Mouse (Mus musculus): ENCODE data around the gene 4930415O20Rik. TPM values are rescaled to one million over a fixed set of nuclear protein-coding genes. Genes with fewer than 3 reads are reported as not detected.

4930415O20Rik gene
- polyA plus RNA-seq, 1 experiment from 2014 or later: not detected

- H3K36me3 ChIP-seq: peaks cover 96% of the 10 kb centered on the region
- H3K4me3 ChIP-seq: no peak overlapping the region
- peaks cover 5% of the 10 kb centered on the region; the same call in 1 of the 2 replicates for H3K4me1 ChIP-seq
- H3K4me2 ChIP-seq (replicated peaks): no peak overlapping the region
- no peak for ATAC-seq (ENCODE audit: low FRiP score, low read depth)
- H3K9me3 ChIP-seq: no peaks in the 10 kb centered on the region
- H3K9ac ChIP-seq (replicated peaks): no peak overlapping the region
- WGBS: 95% methylated on average over 14 of the region's 14 CpGs
- no peak overlapping the region for H3K27ac ChIP-seq (replicated peaks)
- H3K27me3 ChIP-seq: no peaks in the 10 kb centered on the region
Observed at GRCm38 (mm10) chr15:98596609-98597008, 25.8 kb downstream of the 4930415O20Rik start.

GRCm38 (mm10) chr15:98600036-98600709 lies 29.4 kb downstream of the 4930415O20Rik start:
- no peak for ATAC-seq (ENCODE audit: low FRiP score, low read depth)
- peaks cover 88% of the 10 kb centered on the region for H3K36me3 ChIP-seq
- no peaks in the 10 kb centered on the region for H3K27me3 ChIP-seq
- H3K4me1 ChIP-seq: peaks cover 16% of the 10 kb centered on the region
- H3K9ac ChIP-seq (replicated peaks): no peak overlapping the region
- WGBS: 81% methylated on average over 12 of the region's 12 CpGs
- H3K9me3 ChIP-seq: no peaks in the 10 kb centered on the region
- H3K4me3 ChIP-seq: no peak overlapping the region
- H3K4me2 ChIP-seq (replicated peaks): no peak overlapping the region
- H3K27ac ChIP-seq (replicated peaks): no peak overlapping the region

GRCm38 (mm10) chr15:98601832-98602190 lies 31.0 kb downstream of the 4930415O20Rik start:
- H3K27ac ChIP-seq (replicated peaks): no peak overlapping the region
- peaks cover 18% of the 10 kb centered on the region for H3K4me1 ChIP-seq
- 84% methylated on average over 7 of the region's 7 CpGs for WGBS
- peaks cover 72% of the 10 kb centered on the region for H3K36me3 ChIP-seq
- 0 out of 2 replicates have a peak overlapping the region, but pooled peaks have one; percentile 1 for H3K9ac ChIP-seq (replicated peaks)
- no peak overlapping the region for H3K4me2 ChIP-seq (replicated peaks)
- ATAC-seq (ENCODE audit: low FRiP score, low read depth): no peak
- H3K27me3 ChIP-seq: no peaks in the 10 kb centered on the region
- no peak overlapping the region for H3K4me3 ChIP-seq
- no peaks in the 10 kb centered on the region for H3K9me3 ChIP-seq

GRCm38 (mm10) chr15:98602191-98602881 lies 31.5 kb downstream of the 4930415O20Rik start:
- Histone ChIP-seq H3K27me3 (no peaks in the 10 kb centered on the region), H3K4me3 (no peak overlapping the region), H3K4me2 (replicated peaks) (no peak overlapping the region), H3K36me3 (peaks cover 66% of the 10 kb centered on the region), H3K9ac (replicated peaks) (0 out of 2 replicates have a peak overlapping the region, but pooled peaks have one; percentile 1), H3K9me3 (no peaks in the 10 kb centered on the region), H3K27ac (replicated peaks) (no peak overlapping the region), H3K4me1 (peaks cover 24% of the 10 kb centered on the region)
- ATAC-seq (ENCODE audit: low FRiP score, low read depth): no peak
- 66% methylated on average over 13 of the region's 13 CpGs for whole genome bisulfite sequencing

GRCm38 (mm10) chr15:98602921-98603458 lies 32.2 kb downstream of the 4930415O20Rik start:
- 69% methylated on average over 4 of the region's 4 CpGs for WGBS
- Histone ChIP-seq H3K27ac (replicated peaks) (no peak overlapping the region), H3K36me3 (peaks cover 60% of the 10 kb centered on the region), H3K4me2 (replicated peaks) (no peak overlapping the region), H3K4me1 (peaks cover 30% of the 10 kb centered on the region), H3K4me3 (no peak overlapping the region), H3K9me3 (no peaks in the 10 kb centered on the region), H3K9ac (replicated peaks) (no peak overlapping the region), H3K27me3 (no peaks in the 10 kb centered on the region)
- ATAC-seq (ENCODE audit: low FRiP score, low read depth): no peak

- no peak for ATAC-seq (ENCODE audit: low FRiP score, low read depth)
- Histone ChIP-seq H3K27ac (replicated peaks) (no peak overlapping the region), H3K9me3 (no peaks in the 10 kb centered on the region), H3K9ac (replicated peaks) (no peak overlapping the region), H3K4me2 (replicated peaks) (no peak overlapping the region), H3K4me3 (no peak overlapping the region), H3K27me3 (no peaks in the 10 kb centered on the region), H3K36me3 (peaks cover 49% of the 10 kb centered on the region), H3K4me1 (peaks cover 37% of the 10 kb centered on the region)
- WGBS: 96% methylated on average over 24 of the region's 24 CpGs
Observed at GRCm38 (mm10) chr15:98604041-98604575, 33.3 kb downstream of the 4930415O20Rik start.

GRCm38 (mm10) chr15:98606051-98606536 lies 35.3 kb downstream of the 4930415O20Rik start:
- Histone ChIP-seq H3K36me3 (peaks cover 33% of the 10 kb centered on the region), H3K27me3 (no peaks in the 10 kb centered on the region), H3K4me3 (no peak overlapping the region), H3K4me2 (replicated peaks) (no peak overlapping the region), H3K9me3 (no peaks in the 10 kb centered on the region), H3K27ac (replicated peaks) (no peak overlapping the region), H3K9ac (replicated peaks) (no peak overlapping the region), H3K4me1 (peaks cover 39% of the 10 kb centered on the region)
- 90% methylated on average over 12 of the region's 12 CpGs for WGBS
- ATAC-seq (ENCODE audit: low FRiP score, low read depth): no peak

GRCm38 (mm10) chr15:98606739-98607138 lies 35.9 kb downstream of the 4930415O20Rik start:
- H3K27me3 ChIP-seq: no peaks in the 10 kb centered on the region
- no peaks in the 10 kb centered on the region for H3K9me3 ChIP-seq
- H3K4me1 ChIP-seq: peaks cover 39% of the 10 kb centered on the region
- H3K4me2 ChIP-seq (replicated peaks): 0 out of 2 replicates have a peak overlapping the region, but pooled peaks have one; percentile 83
- WGBS: 66% methylated on average over 9 of the region's 9 CpGs
- no peak overlapping the region for H3K4me3 ChIP-seq
- H3K9ac ChIP-seq (replicated peaks): no peak overlapping the region
- H3K27ac ChIP-seq (replicated peaks): no peak overlapping the region
- ATAC-seq (ENCODE audit: low FRiP score, low read depth): no peak
- H3K36me3 ChIP-seq: peaks cover 27% of the 10 kb centered on the region

GRCm38 (mm10) chr15:98607557-98607956 lies 36.8 kb downstream of the 4930415O20Rik start:
- no peaks in the 10 kb centered on the region for H3K9me3 ChIP-seq
- ATAC-seq (ENCODE audit: low FRiP score, low read depth): no peak
- H3K4me1 ChIP-seq: peaks cover 32% of the 10 kb centered on the region
- H3K4me2 ChIP-seq (replicated peaks): peak overlapping the region; percentile 83
- WGBS: 55% methylated on average over 4 of the region's 4 CpGs
- H3K4me3 ChIP-seq: peak overlapping the region; percentile 80
- no peaks in the 10 kb centered on the region for H3K27me3 ChIP-seq
- peaks cover 20% of the 10 kb centered on the region for H3K36me3 ChIP-seq
- no peak overlapping the region for H3K27ac ChIP-seq (replicated peaks)
- peak overlapping the region; percentile 90; the same call in 1 of the 2 replicates for H3K9ac ChIP-seq (replicated peaks)

- Histone ChIP-seq H3K27me3 (no peaks in the 10 kb centered on the region), H3K4me3 (peak overlapping the region; percentile 80), H3K27ac (replicated peaks) (peak overlapping the region; percentile 79; the same call in 1 of the 2 replicates), H3K4me2 (replicated peaks) (peak overlapping the region; percentile 83), H3K36me3 (peaks cover 14% of the 10 kb centered on the region), H3K4me1 (peaks cover 28% of the 10 kb centered on the region), H3K9me3 (no peaks in the 10 kb centered on the region), H3K9ac (replicated peaks) (peak overlapping the region; percentile 90)
- ATAC-seq (ENCODE audit: low FRiP score, low read depth): no peak; the same call in 1 of the 2 replicates
- WGBS: 10% methylated on average over 10 of the region's 10 CpGs
Observed at GRCm38 (mm10) chr15:98608058-98608783, 37.4 kb downstream of the 4930415O20Rik start.

- peak overlapping the region; percentile 90 for H3K9ac ChIP-seq (replicated peaks)
- H3K27me3 ChIP-seq: no peaks in the 10 kb centered on the region
- 0% methylated on average over 5 of the region's 26 CpGs for WGBS
- H3K4me2 ChIP-seq (replicated peaks): peak overlapping the region; percentile 83
- H3K4me3 ChIP-seq: peak overlapping the region; percentile 80
- H3K4me1 ChIP-seq: peaks cover 28% of the 10 kb centered on the region
- H3K9me3 ChIP-seq: no peaks in the 10 kb centered on the region
- peak; percentile 38 for ATAC-seq (ENCODE audit: low FRiP score, low read depth)
- peak overlapping the region; percentile 79 for H3K27ac ChIP-seq (replicated peaks)
- peaks cover 8% of the 10 kb centered on the region for H3K36me3 ChIP-seq
Observed at GRCm38 (mm10) chr15:98608784-98609250, 38.0 kb downstream of the 4930415O20Rik start.
